Mouse (Mus musculus): Measurements from ENCODE around the gene Agbl2. TPM values are rescaled to one million over a fixed set of nuclear protein-coding genes. Genes with fewer than 3 reads are reported as not detected.

The Agbl2 gene
- polyA plus RNA-seq, 1 experiment: 5.0 TPM

GRCm38 (mm10) chr2:90848331-90848730 lies 65.8 kb downstream of the Agbl2 start:
- no peak for DNase-seq
- 59% methylated on average over 5 of the region's 5 CpGs for WGBS
- TF ChIP-seq POLR2A (IDR thresholded peaks at IDR 0.05; ENCODE audit: borderline replicate concordance, extremely low read depth, low read depth, low read length) (no peak), CTCF (IDR thresholded peaks at IDR 0.05; ENCODE audit: insufficient read depth, low read length) (no peak)
- Histone ChIP-seq H3K4me1 (ENCODE audit: control insufficient read depth, insufficient read depth, low read length) (peaks cover 4% of the 10 kb centered on the region; the same call in 1 of the 2 replicates), H3K4me3 (replicated peaks; ENCODE audit: extremely low read depth, low read depth, low read length) (no peak overlapping the region)

GRCm38 (mm10) chr2:90850401-90850800 lies 67.9 kb downstream of the Agbl2 start:
- no peak for DNase-seq
- TF ChIP-seq CTCF (IDR thresholded peaks at IDR 0.05; ENCODE audit: insufficient read depth, low read length) (no peak), POLR2A (IDR thresholded peaks at IDR 0.05; ENCODE audit: borderline replicate concordance, extremely low read depth, low read depth, low read length) (no peak)
- H3K4me3 ChIP-seq (replicated peaks; ENCODE audit: extremely low read depth, low read depth, low read length): no peak overlapping the region
- 89% methylated on average over 1 of the region's 1 CpGs for WGBS
- H3K4me1 ChIP-seq (ENCODE audit: control insufficient read depth, insufficient read depth, low read length): peaks cover 4% of the 10 kb centered on the region; the same call in 1 of the 2 replicates

- 96% methylated on average over 2 of the region's 2 CpGs for WGBS
- Histone ChIP-seq H3K4me1 (ENCODE audit: control insufficient read depth, insufficient read depth, low read length) (no peaks in the 10 kb centered on the region), H3K4me3 (replicated peaks; ENCODE audit: extremely low read depth, low read depth, low read length) (no peak overlapping the region)
- no peak for TF ChIP-seq CTCF (IDR thresholded peaks at IDR 0.05; ENCODE audit: insufficient read depth, low read length)
- no peak for TF ChIP-seq POLR2A (IDR thresholded peaks at IDR 0.05; ENCODE audit: borderline replicate concordance, extremely low read depth, low read depth, low read length)
- no peak for DNase-seq
Observed at GRCm38 (mm10) chr2:90861486-90861885, 79.0 kb downstream of the Agbl2 start.

- TF ChIP-seq POLR2A (IDR thresholded peaks at IDR 0.05; ENCODE audit: borderline replicate concordance, extremely low read depth, low read depth, low read length) (no peak), CTCF (IDR thresholded peaks at IDR 0.05; ENCODE audit: insufficient read depth, low read length) (no peak)
- Histone ChIP-seq H3K4me1 (ENCODE audit: control insufficient read depth, insufficient read depth, low read length) (no peaks in the 10 kb centered on the region), H3K4me3 (replicated peaks; ENCODE audit: extremely low read depth, low read depth, low read length) (no peak overlapping the region)
- DNase-seq: no peak
Observed at GRCm38 (mm10) chr2:90864184-90864583, 81.7 kb downstream of the Agbl2 start.

GRCm38 (mm10) chr2:90866524-90866923 lies 84.0 kb downstream of the Agbl2 start:
- WGBS: 6% methylated on average over 3 of the region's 3 CpGs
- no peak overlapping the region for H3K4me3 ChIP-seq (replicated peaks; ENCODE audit: extremely low read depth, low read depth, low read length)
- DNase-seq: peak; percentile 78
- H3K4me1 ChIP-seq (ENCODE audit: control insufficient read depth, insufficient read depth, low read length): no peaks in the 10 kb centered on the region
- TF ChIP-seq CTCF (IDR thresholded peaks at IDR 0.05; ENCODE audit: insufficient read depth, low read length) (peak; percentile 93), POLR2A (IDR thresholded peaks at IDR 0.05; ENCODE audit: borderline replicate concordance, extremely low read depth, low read depth, low read length) (no peak)

- no peak for DNase-seq
- WGBS: 18% methylated on average over 4 of the region's 4 CpGs
Observed at GRCm38 (mm10) chr2:90870136-90870601, 87.6 kb downstream of the Agbl2 start.

GRCm38 (mm10) chr2:90871180-90871961 lies 88.8 kb downstream of the Agbl2 start:
- WGBS: 50% methylated on average over 8 of the region's 8 CpGs
- DNase-seq: no peak
- TF ChIP-seq CTCF (IDR thresholded peaks at IDR 0.05; ENCODE audit: insufficient read depth, low read length) (no peak), POLR2A (IDR thresholded peaks at IDR 0.05; ENCODE audit: borderline replicate concordance, extremely low read depth, low read depth, low read length) (no peak)

More at GRCm38 (mm10) chr2:90870136-90870601, 87.6 kb downstream of the Agbl2 start:
- no peak for TF ChIP-seq CTCF (IDR thresholded peaks at IDR 0.05; ENCODE audit: insufficient read depth, low read length)
- TF ChIP-seq POLR2A (IDR thresholded peaks at IDR 0.05; ENCODE audit: borderline replicate concordance, extremely low read depth, low read depth, low read length): no peak
- Histone ChIP-seq H3K4me1 (ENCODE audit: control insufficient read depth, insufficient read depth, low read length) (no peaks in the 10 kb centered on the region), H3K4me3 (replicated peaks; ENCODE audit: extremely low read depth, low read depth, low read length) (no peak overlapping the region)

GRCm38 (mm10) chr2:90874025-90874424 lies 91.5 kb downstream of the Agbl2 start:
- H3K4me1 ChIP-seq (ENCODE audit: control insufficient read depth, insufficient read depth, low read length): no peaks in the 10 kb centered on the region; the same call in 1 of the 2 replicates
- TF ChIP-seq POLR2A (IDR thresholded peaks at IDR 0.05; ENCODE audit: borderline replicate concordance, extremely low read depth, low read depth, low read length) (no peak), CTCF (IDR thresholded peaks at IDR 0.05; ENCODE audit: insufficient read depth, low read length) (no peak)
- no peak for DNase-seq
- WGBS: 74% methylated on average over 1 of the region's 1 CpGs
- no peak overlapping the region for H3K4me3 ChIP-seq (replicated peaks; ENCODE audit: extremely low read depth, low read depth, low read length)

More at GRCm38 (mm10) chr2:90871180-90871961, 88.8 kb downstream of the Agbl2 start:
- no peak overlapping the region for H3K4me3 ChIP-seq (replicated peaks; ENCODE audit: extremely low read depth, low read depth, low read length)
- H3K4me1 ChIP-seq (ENCODE audit: control insufficient read depth, insufficient read depth, low read length): no peaks in the 10 kb centered on the region

GRCm38 (mm10) chr2:90875239-90875638 lies 92.7 kb downstream of the Agbl2 start:
- DNase-seq: no peak
- no peaks in the 10 kb centered on the region; the same call in 1 of the 2 replicates for H3K4me1 ChIP-seq (ENCODE audit: control insufficient read depth, insufficient read depth, low read length)
- 51% methylated on average over 2 of the region's 2 CpGs for WGBS
- H3K4me3 ChIP-seq (replicated peaks; ENCODE audit: extremely low read depth, low read depth, low read length): no peak overlapping the region
- TF ChIP-seq POLR2A (IDR thresholded peaks at IDR 0.05; ENCODE audit: borderline replicate concordance, extremely low read depth, low read depth, low read length) (no peak), CTCF (IDR thresholded peaks at IDR 0.05; ENCODE audit: insufficient read depth, low read length) (no peak)
